Mouse (Mus musculus): Measurements from ENCODE around the gene Slc2a8.

DNA sequence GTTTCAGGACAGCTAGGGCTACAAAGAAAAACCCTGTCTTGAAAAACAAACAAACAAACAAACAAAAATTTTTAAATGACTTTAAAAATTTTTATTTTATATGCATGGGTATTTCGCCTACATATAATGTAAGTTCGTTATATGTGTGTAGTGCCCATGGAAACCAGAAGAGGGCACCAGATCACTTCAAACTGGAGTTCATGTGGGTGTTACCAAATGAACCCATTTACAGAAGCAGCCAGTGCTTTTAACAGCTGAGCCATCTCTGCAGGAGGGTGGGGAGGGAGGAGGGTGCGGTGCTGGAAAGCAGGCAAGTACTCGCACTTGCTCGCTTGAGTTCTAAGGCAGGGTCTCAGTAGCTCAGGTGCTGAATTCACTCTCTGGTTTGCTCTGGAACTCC, 42.5 kb downstream of the Slc2a8 start:
- TF ChIP-seq CTCF (IDR thresholded peaks at IDR 0.05; ENCODE audit: control insufficient read depth, insufficient read depth, low read length) (no peak), POLR2A (IDR thresholded peaks at IDR 0.05; ENCODE audit: borderline replicate concordance, control insufficient read depth, low read depth, low read length) (no peak)

Data from bone marrow, adult 2 months (tissue).